Mouse (Mus musculus) layer of hippocampus, adult 9-10 months (tissue): ENCODE results near the gene 1700029J07Rik.

Experiments
- DNase-seq: peaks from one replicate; pipeline ENCODE4 v3.0.0; 2022; ENCODE audit warnings: low spot score

The 1700029J07Rik gene

DNA sequence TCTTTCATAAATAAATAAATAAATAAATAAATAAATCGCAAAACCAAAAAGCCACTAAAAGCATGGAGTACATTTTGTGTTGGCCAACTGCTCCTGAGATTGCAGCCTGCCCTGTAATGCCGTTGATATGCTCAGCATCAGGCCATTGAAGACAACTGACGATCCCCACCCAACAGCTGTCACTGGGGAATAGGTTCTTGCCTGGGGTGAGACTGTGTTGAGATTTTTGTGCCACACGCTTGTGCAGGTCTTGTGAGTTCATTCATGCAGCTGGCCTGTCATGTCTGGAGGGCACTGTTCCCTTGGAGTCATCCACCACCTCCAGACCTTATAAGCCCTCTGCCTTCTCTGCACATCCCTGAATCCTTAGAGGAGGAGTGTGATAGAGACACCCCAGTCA, 28.8 kb downstream of the 1700029J07Rik start:
- DNase-seq = no peak

DNA sequence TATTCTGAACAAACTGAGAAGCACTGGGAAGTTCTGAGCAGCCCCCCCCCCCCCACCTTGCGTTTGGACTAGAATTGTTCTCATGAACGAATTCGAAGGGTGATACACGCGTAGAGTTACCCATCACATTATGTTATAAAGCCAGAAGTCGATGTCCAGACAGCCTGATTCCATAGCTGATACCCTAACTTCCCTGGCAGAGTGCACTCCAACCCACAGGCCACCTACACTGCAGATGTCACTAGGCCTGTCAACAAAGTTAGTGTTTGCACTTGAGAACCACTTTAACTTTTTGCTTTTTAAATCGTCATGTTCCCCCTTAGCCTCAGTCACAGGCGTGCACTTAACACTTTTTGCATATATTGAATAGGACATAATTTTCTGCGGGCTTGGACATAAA, 38.1 kb downstream of the 1700029J07Rik start:
- DNase-seq = no peak

DNA sequence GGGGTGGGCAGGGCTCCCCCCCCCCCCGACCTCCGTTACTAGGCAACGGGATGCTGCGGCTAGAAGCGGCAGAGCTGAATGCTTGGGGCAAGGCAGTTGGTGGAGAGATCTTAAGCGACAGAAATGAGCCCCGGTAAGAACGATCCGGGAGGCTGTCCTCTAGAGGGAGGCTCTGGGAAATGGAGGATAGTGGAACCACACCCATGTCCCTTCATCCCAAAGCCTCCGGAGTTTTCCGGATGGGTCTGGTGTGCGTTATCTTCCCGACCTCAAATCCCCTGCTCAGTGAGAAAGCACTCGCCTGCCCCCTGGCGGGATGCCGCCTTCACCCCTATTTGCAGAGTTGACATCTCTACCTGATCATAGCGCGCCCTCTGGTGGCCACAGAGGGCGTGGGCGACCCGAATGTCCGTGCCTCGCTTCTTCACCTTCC, 40.5 kb downstream of the 1700029J07Rik start, which contains the start of gene Ccdc110:
Gene Ccdc110, plus strand, starts transcription at position 38 of the 433 bp plus-strand sequence.
- peak; percentile 97 for DNase-seq

DNA sequence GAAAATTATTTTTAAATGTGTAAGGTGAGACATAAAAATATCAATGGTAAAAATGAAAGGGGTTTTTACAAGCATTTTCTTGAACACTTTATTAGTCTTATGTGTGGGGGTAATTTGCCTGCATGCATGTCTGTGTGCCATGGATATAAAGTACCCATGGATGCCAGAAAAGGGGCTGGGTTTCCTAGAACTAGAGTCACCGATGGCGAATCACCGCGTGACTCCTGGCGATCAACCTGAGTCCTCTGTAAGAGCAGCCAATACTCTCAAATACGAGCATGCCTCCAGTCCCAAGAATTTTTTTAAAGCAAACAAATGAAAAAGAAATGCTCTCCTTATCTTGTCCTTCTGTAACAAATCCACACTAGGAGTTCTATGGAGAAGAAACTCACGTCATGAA, 52.9 kb downstream of the 1700029J07Rik start:
- no peak for DNase-seq

DNA sequence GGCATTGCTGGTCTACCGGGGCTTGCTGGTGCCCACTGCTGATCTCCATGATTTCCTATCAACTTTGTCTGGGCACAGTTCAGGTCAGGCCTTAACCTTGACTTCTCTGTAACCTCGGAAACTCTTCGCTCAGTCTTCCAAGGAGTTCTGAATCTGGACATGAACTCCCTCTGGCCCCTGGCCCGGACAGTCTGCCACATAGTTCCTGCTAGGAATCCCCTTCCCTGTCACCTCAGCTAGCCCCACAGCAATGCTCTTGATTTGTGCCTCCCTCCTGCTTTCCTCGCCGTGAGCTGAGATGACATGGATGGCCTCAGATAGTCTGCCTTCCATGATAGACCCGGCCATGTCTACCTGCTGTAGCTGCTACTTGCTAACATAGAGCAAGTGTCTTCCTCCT, 54.7 kb downstream of the 1700029J07Rik start:
- DNase-seq = no peak

DNA sequence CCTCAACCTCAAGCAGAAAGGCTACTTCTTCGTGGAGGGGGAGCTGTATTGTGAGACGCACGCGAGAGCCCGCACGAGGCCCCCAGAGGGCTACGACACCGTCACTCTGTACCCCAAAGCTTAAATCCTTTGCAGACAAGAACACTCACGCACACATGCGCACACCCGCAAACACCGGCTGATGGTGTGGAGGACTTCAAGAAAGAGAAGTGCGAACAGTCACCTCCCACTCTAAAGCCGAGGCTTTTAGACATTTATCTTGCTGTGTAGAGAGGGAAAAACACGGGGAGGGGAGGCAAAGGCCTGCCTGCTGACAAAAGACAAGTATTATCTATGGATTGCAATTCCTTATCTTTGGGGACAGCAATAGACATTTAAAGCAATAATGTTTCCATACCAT, 56.2 kb downstream of the 1700029J07Rik start:
- no peak for DNase-seq

DNA sequence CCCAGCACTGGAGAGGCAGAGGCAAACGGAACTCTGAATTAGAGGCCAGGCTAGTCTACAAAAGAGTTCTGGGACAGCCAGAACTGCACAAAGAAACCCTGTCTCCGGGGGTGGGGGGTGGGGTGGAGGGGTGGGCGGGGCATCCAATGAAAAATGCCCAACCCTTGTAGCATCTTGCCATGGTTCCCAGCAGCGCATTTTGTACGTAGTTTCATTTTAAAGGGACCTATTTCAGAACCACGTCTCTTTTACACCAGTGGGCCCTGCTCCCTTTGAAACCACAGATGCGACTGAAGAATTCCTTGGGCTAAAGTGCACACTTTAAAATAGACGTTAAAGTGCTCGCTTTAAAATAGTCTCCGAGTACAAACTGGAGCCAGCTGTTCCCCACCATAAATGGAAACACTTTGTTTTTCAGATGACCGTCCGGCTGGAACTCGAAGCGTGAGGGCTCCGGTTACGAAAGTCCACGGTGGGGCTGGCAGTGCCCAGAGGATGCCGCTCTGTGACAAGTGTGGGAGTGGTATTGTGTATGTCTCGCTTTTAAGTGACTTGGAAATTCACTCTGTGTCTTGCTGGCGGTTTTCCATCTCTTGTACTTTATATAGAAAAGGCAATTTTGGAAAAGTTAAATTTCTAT, 57.9 kb downstream of the 1700029J07Rik start:
- DNase-seq = no peak

DNA sequence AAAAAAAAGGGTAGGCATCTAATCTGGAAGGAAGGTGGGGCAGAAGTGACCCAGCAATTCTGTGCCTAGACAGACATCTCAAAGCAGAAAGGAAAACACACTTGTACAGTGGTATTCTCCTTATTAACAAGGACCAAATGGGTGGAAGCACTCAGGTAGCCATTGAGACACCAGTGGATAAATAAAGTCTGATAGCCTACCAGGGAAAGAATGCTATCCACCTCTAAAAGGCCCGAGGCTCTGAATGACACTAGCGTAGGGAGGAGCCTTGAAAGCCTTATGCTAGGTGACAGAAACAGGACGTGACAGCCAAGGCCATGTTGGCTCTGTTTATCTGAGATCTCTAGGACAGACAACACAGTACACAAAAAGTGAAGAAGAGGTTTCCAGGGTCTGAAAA, 58.6 kb downstream of the 1700029J07Rik start:
- no peak for DNase-seq

DNA sequence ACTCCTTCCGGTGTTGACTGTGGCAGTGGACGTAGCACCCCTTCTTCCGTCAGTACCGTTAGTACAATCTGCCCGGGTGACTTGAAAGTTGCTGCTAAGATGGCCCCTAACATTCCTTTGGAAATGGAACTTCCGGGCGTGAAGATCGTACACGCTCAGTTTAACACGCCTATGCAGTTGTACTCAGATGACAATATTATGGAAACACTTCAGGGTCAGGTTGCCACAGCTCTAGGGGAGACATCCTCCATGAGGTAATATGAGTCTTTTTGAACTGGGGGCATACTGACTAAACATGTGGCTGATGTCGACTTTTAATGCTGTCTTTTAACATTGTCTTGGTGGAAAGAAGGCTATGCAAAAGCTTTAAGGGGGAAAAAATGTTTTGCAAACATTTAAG, 61.3 kb downstream of the 1700029J07Rik start:
- no peak for DNase-seq

DNA sequence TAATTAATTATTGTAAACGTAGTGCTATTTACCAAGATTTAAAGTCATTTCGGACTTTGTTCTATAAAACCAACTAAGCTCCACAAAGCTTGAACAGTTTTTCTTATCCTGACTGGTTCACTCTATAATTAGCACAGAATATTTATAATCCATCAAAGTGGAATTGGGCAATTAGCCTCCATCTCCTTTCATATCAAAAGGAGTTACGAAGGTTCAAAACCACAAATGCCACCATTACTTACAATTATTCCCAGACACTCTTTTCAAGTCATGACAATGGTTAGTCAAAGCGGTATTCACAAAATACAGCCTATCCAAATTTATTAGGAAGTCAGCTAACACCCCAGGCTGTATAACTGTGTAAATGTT, 68.8 kb downstream of the 1700029J07Rik start:
- DNase-seq = no peak

DNA sequence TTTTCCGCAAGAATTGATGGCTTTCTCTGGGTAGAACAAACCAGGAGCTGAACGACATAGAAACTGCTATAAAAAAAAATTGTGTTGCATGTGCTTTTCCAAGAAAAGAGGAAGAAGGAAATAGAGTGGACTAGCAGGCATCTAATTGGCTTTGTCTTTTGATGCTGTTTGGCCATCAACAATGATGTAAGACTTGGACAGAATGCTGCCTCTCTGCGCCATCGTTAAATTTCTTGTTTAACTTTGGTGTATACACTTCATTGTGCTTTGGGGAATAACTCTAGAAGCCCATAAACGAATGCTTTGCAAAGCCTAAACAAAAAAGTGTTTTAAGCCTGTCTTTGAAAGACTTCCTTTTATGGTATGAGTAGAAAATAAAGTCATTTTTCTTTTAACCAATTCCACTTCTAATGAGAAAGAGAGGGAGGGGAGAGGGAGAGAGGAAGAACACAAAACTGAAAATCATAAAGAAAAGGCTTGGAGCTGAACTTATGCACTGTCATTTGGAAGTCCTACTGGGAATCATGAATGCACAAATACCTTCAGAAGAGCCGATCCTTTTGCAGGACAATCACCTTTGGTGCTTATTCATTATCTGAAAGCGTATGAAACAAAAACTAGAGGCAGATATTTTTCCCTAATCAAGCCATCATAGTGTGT, 69.3 kb downstream of the 1700029J07Rik start:
- DNase-seq = no peak

DNA sequence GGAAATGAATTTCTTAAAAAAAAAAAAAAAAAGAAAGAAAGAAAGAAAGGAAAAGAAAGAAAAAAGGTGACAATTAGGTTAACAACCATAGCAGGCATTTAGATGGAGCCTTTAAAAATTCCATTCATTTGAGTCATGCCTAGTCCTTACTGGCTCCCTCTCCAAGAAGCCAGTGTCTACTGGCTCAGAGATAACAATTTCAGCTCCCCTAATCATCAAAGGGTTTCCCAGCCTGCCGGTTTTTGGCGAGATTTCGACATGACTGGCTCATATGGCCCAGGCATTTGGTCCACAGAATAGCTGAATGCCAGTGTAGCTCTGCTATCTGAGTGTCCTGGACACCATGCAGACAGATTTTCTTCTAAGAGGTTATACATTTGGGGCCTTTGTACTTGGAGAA, 71.4 kb downstream of the 1700029J07Rik start:
- DNase-seq = no peak
